Mouse (Mus musculus): Measurements from ENCODE around the gene Plekhg1.

Gene Plekhg1

GRCm38 (mm10) chr10:3943492-3944395 is 203.6 kb downstream of the Plekhg1 start:
- in situ Hi-C loops (cut with MboI; ENCODE audit: low sequenced_read_pairs): no loop called here

DNA sequence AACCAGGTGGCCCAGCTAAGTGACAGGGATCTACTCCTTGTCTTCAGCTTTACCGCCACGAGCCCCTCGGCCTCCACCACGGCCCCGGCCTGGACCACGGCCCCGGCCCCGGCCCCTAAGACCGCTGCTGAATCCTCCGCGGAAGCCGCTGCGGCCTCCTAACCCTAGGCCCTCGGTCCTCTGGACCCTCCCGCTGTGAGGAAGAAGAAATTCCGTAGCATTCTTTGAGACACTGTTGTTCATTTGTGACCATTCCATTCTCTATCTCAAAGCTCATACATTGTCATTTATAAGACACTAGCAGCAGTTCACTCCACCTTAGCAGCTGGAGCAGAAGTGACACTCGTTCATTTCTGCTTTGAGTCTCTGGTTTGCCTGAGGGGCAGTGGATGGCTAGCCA is 206.7 kb downstream of the Plekhg1 start:
- in situ Hi-C loops (cut with MboI; ENCODE audit: low sequenced_read_pairs): loop anchor here (5.0 kb wide), 1 partner anchor 400 kb away; no protein-coding TSS in a partner anchor

- in situ Hi-C loops (cut with MboI; ENCODE audit: low sequenced_read_pairs): loop anchor here (5.0 kb wide), 1 partner anchor 400 kb away; no protein-coding TSS in a partner anchor
These were observed 207.2 kb downstream of the Plekhg1 start for GRCm38 (mm10) chr10:3947346-3947745.

GRCm38 (mm10) chr10:3949306-3949705 is 209.1 kb downstream of the Plekhg1 start:
- in situ Hi-C loops (cut with MboI; ENCODE audit: low sequenced_read_pairs): loop anchor here (5.0 kb wide), 1 partner anchor 402 kb away; no protein-coding TSS in a partner anchor

- in situ Hi-C loops (cut with MboI; ENCODE audit: low sequenced_read_pairs): no loop called here
These were observed 216.3 kb downstream of the Plekhg1 start for GRCm38 (mm10) chr10:3956471-3956870.

GRCm38 (mm10) chr10:3958591-3958990 is 218.4 kb downstream of the Plekhg1 start:
- in situ Hi-C loops (cut with MboI; ENCODE audit: low sequenced_read_pairs): no loop called here

DNA sequence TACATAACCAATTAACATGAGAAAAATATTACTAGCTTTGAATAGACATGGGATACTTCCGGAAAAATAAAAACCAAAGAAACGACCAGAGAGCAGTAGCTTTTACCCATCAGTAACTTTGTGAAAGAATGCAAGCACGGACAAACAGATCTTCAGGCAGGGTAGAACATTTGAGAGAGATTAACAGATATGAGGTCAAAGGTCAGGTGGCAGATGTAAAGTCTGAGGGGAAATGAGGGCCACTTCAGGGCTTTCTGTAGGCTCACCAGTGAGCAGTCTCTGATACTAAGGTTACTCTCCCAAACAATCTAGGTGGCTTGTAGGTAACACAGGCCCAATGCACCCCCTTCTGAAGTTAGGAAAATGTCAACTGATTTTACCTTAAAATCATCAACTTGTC is 228.9 kb downstream of the Plekhg1 start:
- in situ Hi-C loops (cut with MboI; ENCODE audit: low sequenced_read_pairs): no loop called here

GRCm38 (mm10) chr10:3972237-3972636 is 232.1 kb downstream of the Plekhg1 start:
- in situ Hi-C loops (cut with MboI; ENCODE audit: low sequenced_read_pairs): no loop called here

DNA sequence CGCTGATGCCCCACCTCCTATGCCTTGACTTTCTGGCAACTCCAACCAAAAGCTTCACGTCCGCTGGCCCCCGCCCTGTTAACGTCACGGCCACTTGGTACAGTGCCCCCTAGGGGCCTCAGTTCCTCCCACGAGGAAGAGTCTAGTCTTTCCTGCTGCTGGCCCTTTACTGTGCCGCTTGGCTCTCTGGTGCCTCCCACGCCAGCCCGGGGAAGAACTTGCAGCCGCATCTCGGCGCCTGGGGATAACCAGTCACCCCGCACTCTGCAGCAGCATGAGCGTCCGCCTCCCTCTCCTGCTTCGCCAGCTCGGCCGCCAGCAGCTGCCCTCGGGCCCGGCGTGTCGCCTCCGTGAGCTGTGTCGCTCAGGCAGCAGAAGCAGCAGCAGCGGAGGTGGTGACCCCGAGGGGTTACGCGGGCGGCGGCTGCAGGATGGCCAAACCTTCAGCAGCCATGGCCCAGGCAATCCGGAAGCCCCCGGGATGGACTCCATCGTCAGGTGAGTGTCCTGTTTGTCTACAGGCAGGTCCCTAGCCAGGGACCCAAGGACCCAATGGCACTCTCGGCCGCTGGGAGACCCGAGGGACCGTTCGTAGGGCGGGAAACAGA is 232.9 kb downstream of the Plekhg1 start, which contains the start of gene Mthfd1l:
TSS of gene Mthfd1l (plus strand) at position 138 of the 608 bp plus-strand sequence.
- in situ Hi-C loops (cut with MboI; ENCODE audit: low sequenced_read_pairs): no loop called here

DNA sequence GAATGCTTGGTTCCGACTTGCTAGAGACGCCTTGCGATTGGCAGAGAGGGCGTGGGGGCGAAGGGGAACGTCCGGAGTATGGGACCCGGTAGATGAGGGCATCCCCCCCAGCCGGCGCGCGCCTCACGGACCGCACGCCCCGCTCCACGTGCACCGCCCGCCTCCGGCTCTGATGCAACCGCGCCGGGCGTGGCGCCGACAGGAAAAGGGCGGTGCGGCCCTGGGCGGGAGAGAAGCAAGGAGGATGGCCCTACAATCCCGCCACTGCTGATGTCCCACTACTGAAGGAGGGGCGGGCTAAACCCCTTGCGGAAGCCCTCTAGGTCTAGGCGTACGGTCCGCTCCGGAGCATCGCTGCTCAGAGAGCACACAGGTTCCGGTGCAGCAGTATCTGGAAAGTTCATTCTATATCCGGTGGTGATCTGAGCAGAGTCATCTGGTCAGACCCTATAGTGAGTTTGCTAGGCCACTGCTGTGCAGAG is 233.5 kb downstream of the Plekhg1 start:
- in situ Hi-C loops (cut with MboI; ENCODE audit: low sequenced_read_pairs): no loop called here

DNA sequence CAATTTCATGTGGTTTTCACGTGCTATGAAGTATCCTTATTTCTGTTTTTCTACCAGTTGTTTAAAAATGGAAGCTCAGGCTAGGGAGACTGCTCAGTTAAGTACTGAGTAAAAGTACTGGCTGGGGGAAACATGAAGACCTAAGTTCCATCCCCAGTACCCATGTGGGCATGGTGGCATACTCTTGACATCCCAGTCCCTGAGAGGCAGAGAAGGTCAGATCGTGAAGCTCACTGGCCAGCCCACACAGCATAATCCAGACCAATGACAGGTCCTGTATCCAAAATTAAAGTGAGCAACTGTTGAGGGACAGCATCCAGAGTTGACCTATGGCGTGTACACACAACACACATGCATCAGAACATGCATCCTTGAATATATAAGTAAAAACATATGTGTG is 234.2 kb downstream of the Plekhg1 start:
- in situ Hi-C loops (cut with MboI; ENCODE audit: low sequenced_read_pairs): no loop called here

DNA sequence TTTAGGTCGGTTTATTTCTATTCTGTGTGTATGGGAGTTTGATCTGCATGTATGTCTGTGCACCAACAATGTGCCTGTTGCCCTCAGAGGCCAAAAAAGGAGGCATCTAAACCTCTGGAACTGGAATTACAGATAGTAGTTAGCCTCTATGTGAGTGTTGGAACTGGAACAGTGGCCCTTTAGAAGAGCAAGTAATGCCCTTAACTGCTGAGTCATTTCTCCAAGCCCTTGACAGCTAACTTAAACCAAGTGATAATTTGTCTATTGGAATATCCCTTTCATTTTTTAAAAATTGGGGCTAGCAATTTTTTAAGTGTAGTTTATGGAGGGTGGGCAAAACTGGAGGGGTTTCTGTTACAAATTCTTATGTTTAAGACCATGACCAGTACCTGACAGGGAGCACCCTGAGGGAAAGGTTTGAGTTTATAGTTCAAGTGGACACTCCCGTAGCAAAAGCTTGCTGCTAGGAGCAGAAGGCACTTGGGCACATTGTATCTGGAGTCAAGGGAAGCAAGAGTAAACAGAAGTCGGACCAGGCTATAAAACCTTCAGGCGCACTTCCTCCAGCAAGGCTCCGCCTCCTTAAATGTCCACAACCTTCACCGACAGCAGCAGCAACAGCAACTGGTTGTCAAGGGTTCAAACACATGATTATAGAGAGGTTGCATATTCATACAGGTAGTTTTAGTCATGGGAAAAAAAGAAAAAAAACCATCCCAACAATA is 235.9 kb downstream of the Plekhg1 start:
- in situ Hi-C loops (cut with MboI; ENCODE audit: low sequenced_read_pairs): no loop called here

GRCm38 (mm10) chr10:3976623-3977010 is 236.5 kb downstream of the Plekhg1 start:
- in situ Hi-C loops (cut with MboI; ENCODE audit: low sequenced_read_pairs): no loop called here

DNA sequence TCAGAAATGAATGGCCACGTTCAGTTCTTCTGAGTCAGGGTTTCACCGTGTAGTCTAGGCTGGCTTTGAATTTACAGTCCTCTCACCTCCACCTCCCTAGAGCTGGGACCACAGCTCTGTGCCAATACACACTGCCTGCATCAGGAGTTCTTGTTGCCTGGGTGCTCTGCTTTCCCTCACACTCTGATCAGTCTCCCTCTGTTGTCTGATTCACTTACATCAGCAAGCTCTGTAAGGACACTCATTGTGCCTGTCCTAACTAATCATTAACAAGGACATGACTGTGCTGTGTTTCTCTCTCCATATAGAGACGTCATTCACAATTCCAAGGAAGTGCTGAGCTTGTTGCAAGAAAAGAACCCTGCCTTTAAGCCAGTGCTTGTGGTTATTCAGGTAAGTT is 238.2 kb downstream of the Plekhg1 start:
- in situ Hi-C loops (cut with MboI; ENCODE audit: low sequenced_read_pairs): no loop called here

DNA sequence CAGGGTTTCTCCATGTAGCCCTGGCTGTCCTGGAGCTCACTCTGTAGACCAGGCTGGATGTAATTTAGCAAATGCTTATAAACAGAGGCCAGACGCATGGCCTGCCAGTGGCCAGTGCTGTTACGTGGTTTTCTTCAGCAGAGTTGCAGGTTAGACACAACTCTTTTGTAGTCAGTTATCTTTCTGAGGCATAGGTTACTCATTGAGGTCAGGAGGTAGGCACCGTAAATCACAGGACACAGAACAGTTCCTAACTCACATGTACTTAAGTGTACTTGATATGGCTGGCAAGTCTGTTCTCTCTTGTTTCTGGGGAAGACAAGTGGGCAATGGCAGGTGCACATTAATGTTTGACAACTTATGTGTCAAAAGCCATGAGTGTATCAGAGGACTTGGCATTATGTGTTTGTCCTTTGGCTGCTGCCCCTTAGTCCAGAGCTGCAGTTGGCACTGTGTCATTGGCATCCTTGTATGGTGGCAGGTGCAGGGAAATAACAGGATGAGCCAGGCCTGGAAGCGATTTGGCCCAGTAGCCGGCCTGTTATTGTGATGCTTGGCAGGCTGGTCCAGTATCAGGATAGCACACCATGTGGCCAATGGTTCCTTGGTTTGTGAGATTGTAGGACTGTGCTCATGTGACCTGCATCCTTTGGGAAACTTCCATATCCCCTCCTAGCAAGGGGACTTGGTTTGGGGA is 238.8 kb downstream of the Plekhg1 start:
- in situ Hi-C loops (cut with MboI; ENCODE audit: low sequenced_read_pairs): no loop called here

GRCm38 (mm10) chr10:3980231-3980630 is 240.1 kb downstream of the Plekhg1 start:
- in situ Hi-C loops (cut with MboI; ENCODE audit: low sequenced_read_pairs): no loop called here

DNA sequence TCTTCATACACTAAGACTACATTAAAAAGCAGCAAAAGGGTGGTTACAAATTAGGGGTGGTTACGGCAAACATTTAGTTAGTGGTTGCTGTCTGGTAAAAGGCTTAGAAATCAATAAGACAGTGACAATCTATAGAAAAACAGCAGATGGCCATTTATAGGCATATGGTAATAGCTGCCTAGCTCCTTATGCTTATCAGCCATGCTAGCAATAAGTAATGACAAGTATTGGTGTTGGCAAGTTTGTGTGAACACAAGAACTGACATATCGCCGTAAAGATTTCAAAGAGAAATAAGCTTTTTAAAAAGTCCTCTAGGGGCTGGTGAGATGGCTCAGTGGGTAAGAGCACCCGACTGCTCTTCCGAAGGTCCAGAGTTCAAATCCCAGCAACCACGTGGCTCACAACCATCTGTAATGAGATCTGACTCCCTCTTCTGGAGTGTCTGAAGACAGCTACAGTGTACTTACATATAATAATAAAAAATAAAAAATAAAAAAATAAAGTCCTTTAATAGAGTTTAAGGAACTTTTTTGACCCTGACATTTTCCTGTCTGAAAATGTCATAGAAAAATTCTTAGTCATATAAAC is 250.2 kb downstream of the Plekhg1 start:
- in situ Hi-C loops (cut with MboI; ENCODE audit: low sequenced_read_pairs): no loop called here

- in situ Hi-C loops (cut with MboI; ENCODE audit: low sequenced_read_pairs): no loop called here
These were observed 253.4 kb downstream of the Plekhg1 start for GRCm38 (mm10) chr10:3993365-3994102.

DNA sequence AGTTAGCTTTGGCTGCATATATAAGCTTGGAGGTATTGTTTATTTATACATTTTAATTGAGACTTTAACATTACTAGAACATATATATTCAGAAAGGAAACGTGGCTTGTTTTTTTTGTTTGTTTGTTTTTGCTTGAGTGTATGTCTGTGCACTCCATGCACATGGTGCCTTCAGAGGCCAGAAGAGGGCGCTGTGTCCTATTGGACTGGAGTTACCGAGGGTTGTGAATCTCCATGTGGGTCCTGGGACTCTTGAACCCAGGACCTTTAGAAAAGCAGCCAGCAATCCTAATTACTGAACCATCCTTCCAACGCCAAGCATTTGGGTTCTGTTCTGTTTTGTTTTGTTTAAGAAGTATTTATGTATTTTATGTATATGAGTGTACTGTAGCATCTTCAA is 255.1 kb downstream of the Plekhg1 start:
- in situ Hi-C loops (cut with MboI; ENCODE audit: low sequenced_read_pairs): no loop called here
